Mouse (Mus musculus): Measurements from ENCODE around the gene Ccdc85a.
"Not testable (repeated sequence)": the region's sequence is repeated elsewhere in the genome, so short reads cannot be mapped to it uniquely, and the experiment has no call there.

Gene Ccdc85a

DNA sequence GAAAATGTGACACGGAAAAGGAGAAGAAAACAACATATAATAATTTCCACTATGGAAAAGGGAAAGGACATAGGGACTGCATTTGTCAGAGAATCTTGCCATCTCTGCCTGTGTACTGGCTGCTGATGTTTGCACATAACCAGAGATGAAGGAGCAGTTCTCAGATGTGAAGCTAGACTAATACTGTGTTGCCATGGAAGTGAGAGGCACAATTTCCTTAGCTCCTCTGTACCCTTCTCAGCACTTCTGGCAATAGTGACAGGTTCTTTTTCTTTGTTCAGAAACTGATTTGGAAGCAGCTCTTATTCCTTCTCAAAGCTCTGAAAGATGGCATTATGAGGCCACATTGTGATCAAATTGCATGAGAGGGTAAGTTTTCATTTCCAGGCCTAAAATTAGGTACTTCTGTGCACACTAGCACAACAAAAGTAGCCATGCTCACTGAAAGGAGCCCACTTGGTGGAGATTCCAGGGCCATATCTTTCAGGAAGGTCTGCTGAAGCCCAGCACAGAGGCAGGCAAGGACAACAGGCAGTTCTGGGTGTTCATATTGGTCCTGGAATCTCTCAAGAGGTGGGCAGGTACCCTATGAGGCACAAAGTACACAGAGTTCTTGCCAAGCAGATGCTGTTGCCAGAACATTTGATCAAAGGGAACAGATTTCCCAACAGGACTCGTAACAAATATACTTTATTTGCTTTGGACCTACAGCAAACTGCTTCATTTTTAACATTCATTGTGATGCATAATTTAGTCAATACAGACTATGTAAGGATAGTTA lies 161.5 kb downstream of the Ccdc85a start:
- no peak for DNase-seq (ENCODE audit: low read depth, low spot score)

DNA sequence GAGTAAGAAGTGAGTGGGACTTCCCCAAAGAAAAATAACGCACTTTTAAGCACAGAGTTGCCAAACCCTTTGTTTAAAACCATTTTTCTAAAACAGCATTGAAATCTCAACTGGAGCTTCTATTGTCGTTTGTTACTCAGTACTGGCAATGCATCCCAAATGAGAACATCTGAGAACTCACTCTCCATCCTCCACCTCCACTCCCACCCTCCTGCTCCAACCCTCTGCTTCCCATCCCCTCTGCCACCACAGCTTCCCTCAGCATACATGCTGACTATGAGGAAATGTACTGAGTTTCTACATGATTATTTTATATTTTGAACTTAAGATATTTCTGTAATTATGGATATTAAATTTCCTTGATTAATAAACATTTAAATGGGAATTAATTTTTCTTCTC lies 168.3 kb downstream of the Ccdc85a start:
- DNase-seq (ENCODE audit: low read depth, low spot score), result no peak

DNA sequence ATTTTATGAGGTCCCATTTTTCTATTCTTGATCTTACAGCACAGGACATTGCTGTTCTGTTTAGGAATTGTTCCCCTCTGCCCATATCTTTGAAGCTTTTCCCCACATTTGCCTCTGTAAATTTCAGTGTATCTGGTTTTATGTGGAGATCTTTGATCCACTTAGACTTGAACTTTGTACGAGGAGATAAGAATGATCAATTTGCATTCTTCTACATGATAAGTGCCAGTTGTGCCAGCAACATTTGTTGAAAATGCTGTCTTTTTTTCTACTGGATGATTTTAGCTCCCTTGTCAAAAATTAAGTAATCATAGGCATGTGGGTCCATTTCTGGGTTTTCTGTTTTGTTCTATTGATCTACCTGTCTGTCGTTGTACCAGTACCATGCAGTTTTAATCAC lies 174.2 kb downstream of the Ccdc85a start:
- not testable (repeated sequence) for DNase-seq (ENCODE audit: low read depth, low spot score)

DNA sequence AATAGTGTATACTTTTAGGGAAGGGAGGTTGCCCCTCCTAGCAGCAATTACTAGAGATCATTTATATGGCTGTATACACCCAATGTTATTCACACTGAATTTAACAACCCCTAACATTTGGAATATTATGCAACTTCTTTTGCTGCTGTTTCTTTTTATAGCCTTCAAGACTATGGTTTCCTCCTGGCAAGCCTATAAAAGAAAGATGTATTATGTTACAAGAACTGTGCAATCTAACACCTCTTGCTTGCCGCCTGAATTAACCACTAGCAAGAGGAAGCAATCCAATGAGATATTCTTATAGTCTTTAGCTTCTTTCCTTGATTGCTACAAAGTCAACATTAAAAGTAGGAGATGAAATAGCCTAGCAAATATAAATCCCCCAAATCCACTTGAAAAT lies 187.0 kb downstream of the Ccdc85a start:
- DNase-seq (ENCODE audit: low read depth, low spot score), result peak; percentile 26

DNA sequence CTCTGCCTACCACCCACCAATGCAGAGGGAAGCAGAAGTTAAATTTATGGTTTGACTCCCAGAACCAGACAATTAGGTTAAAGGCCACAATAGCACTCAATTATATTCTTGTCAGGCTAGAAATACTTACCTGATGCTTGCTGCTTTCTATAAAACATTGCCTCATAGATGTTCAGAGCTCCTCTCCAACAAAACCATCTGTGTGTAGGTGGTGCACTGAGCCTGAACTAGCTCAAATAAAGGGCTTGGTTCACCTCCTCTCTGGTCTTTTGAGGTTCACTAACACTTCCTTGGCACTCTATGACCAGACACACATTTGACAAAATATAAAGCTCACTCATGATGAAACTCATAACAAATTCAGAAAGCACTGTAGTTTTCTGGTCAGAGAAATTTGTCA lies 208.2 kb downstream of the Ccdc85a start:
- DNase-seq (ENCODE audit: low read depth, low spot score), result no peak

DNA sequence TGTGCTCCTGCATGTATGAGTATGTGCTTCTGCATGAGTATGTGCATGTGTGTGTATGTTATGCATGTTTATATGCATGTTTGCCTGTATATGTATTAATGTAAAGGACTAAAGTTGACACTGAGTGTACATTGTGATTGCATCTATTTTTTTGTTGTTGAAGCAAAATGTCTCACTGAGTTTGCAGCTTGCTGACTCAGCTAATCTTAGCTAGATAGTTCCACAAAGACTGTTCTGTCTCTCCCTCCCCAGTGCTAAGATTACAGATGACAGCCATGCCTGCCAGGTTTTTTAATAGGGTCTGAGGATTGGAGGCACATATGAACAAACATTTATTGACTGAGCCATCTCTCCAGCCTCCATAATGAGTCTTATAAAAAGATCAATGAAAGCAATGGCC lies 209.5 kb downstream of the Ccdc85a start:
- no peak for DNase-seq (ENCODE audit: low read depth, low spot score)

DNA sequence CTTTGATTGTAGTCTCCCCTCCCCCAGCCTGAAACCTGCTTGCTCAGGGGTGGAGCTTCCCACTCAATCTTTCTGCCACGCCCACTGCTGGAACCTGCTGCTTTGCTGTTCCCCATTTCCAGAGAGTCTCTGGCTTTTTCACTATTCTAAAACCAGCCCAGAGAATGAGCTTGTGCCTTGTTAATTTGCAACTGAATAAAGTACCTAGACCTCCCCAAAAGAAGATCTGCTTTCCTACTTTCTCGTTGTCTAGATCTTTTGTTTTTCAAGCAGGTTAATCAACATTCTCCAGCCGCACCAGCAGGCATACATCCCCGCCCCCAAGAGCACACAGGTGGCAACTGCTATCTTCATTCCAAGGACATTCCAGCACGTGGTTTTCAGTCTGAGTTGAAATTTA lies 212.7 kb downstream of the Ccdc85a start:
- not testable (repeated sequence) for DNase-seq (ENCODE audit: low read depth, low spot score)

DNA sequence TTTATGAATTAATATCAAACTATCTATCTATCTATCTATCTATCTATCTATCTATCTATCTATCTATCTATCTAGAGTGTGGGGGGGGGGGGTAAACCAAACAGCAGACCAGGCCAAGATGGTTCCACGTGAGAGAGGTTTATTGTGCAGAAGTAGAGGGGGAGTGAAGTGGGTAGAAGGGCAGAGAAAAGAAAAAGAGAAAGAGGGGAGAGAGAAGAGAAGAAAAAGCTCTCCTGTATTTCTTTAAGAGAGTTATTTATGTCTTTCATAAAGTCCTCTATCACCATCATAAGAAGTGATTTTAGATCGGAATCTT lies 218.2 kb downstream of the Ccdc85a start:
- DNase-seq (ENCODE audit: low read depth, low spot score), result no peak

DNA sequence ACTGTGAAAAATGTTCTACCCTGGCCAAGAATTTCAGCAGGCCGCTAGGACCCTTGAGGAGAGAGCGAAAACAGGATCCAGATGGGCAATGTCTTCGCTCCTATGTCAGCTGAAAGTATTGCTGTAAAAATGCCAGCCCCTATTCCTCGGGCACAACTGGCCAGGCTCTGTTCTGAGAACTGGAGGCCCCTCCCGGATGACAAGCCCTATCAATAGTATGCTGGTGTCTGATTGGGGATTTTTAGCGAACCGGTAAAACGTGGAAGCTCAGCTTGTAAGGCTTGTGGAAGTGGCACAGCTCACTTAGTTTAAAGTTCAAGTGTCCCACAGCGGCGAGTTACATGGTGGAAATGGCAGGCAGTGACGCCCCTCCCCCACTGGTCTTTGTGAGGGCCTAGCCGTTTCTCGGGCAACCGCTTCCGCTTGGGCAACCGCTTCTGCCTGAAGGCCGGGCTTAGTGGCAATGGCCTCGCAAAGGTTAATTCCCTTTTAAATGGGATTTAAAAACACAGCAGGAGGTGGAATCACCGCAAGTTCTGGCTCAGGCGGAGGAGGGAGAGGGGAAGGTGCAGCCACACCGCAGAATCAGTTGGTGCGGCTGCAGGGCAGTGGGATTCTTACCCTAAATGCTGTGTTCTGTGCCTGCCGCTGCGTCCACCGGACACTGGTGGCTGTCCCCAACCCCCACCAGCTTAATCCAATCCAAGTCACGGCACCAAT lies 218.8 kb downstream of the Ccdc85a start:
- DNase-seq (ENCODE audit: low read depth, low spot score), result no peak

DNA sequence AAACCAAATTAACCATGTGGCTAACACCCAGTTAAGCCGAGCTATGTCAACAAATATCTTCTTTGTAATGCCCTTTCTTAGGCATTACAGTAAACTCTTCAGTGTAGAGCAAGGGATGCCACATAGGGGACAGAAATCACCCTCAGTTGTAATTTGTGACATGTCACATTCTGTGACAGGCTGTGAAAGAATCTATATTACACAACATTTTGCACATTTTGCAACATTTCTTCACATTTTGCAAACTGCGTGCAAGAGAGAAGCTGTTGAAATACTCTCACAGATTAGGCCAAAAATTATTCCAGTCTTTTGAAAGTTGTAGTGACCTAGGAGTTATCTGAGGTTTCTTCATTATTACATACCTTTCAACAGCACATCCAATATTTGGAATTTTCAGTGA lies 240.7 kb downstream of the Ccdc85a start:
- DNase-seq (ENCODE audit: low read depth, low spot score), result peak; percentile 3

DNA sequence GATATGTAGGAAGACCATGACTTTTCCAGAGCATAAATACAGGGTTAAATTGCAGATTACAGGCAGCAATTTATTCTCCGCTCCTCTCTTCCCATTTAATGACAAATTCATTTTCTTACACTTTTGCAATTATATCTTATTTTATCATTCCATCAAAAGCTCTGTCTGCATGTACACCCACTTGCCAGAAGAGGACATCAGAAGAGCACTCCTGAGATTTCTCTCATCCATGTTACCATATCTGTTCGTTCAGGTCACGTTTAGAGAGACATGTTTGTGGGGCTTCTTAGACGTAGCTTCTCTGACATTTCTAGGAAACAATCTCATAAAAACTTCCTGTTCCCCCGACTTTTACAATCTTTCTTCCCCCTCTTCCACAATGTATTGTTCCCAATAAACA lies 242.2 kb downstream of the Ccdc85a start:
- DNase-seq (ENCODE audit: low read depth, low spot score), result no peak

DNA sequence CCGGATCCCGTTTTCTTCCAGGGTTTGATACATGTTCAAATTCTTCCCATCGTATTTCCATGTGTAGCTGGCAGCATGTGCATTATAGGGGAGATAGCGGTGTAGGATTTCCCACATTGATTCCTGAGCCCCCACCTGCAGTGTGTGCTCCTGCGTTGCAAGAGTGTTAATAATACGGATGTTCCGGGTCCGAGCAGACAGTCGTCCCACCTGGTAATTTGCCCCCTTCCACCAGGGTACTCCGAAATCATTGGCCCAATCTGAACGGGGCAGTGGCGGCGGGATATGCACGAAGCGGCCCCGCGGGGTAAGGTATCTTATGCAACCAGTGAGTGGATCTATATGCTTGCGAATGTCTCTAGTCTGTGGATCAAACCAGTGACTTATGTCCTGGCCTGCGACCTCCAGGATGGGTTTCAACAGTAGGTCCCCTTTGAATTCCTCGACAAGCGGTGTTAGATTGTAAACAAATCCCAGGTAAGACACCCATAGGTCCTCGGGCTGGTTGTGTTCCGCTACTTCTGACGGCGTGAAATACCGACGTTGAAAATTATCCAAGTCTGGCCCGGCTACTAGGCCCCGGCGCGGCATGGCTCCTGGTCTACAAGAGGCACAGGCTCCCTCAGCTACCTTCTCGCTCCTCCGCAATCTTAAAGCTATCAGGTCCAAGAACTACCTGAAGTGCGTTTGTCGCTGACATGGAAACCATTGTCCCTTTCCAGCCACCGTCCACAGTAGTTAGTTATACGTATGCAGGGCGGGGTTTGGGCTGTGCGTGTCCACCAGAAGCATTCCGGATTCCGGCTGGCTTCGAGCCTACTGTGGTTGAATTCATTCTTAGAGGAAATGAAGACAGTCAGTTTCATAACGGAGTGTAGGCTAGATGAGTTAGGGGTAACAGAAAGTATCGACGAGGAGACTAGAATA lies 244.6 kb downstream of the Ccdc85a start, which contains the start of gene Gm6685:
TSS of gene Gm6685 (minus strand) at position 644 of the 927 bp plus-strand sequence.
- not testable (repeated sequence) for DNase-seq (ENCODE audit: low read depth, low spot score)
